Mouse (Mus musculus) liver, adult 10 weeks (tissue): ENCODE data around the gene Papss1. TPM values are rescaled to one million over a fixed set of nuclear protein-coding genes. Genes with fewer than 3 reads are reported as not detected.

ENCODE experiments used
- polyA plus RNA-seq: library from polyadenylated mRNA; stranded (reverse); fragments of 350-450 nt; fragmentation: Illumina TruSeq; extraction: RNeasy Lipid Tissue Mini Kit (QIAGEN cat#74804); gene quantifications from one replicate; pipeline ENCODE4 v1.2.3, GENCODE M21; 2014; ENCODE audit warnings: low read depth, low replicate concordance

Gene Papss1
- 5.9 TPM for polyA plus RNA-seq

GRCm38 (mm10) chr3:131564430-131565256, at the start of gene Papss1:
TSS of gene Papss1 (plus strand) at chr3:131564768.

Other genes with a start within 250 kb of the Papss1 start
- 32.3 TPM for gene Sgms2, start 73.4 kb upstream of the Papss1 start, polyA plus RNA-seq